Mouse (Mus musculus): ENCODE measurements at regions not wholly inside any gene's neighbourhood (a gene's known extent, or its start where the extent isn't known, plus 50 kb on each side); places are given as distances from the start of the nearest gene placed in this dataset.

GRCm38 (mm10) chr15:61439623-61440170 is 516.9 kb upstream of the A1bg start:
- DNase-seq, result no peak
- intact Hi-C loops (cut with DNase I; ENCODE audit: low total_unique reads), result no loop called here

- intact Hi-C loops (cut with DNase I; ENCODE audit: low total_unique reads), result no loop called here
- DNase-seq, result no peak
These were observed 506.1 kb upstream of the A1bg start for GRCm38 (mm10) chr15:61428818-61429415.

- intact Hi-C loops (cut with DNase I; ENCODE audit: low total_unique reads), result no loop called here
These were observed 500.2 kb upstream of the A1bg start for GRCm38 (mm10) chr15:61422989-61423388.

GRCm38 (mm10) chr15:61417506-61417905 is 494.7 kb upstream of the A1bg start:
- intact Hi-C loops (cut with DNase I; ENCODE audit: low total_unique reads), result no loop called here
- no peak for DNase-seq

More at GRCm38 (mm10) chr15:61422989-61423388, 500.2 kb upstream of the A1bg start:
- no peak for DNase-seq

GRCm38 (mm10) chr15:61416841-61417240 is 494.0 kb upstream of the A1bg start:
- intact Hi-C loops (cut with DNase I; ENCODE audit: low total_unique reads), result no loop called here
- DNase-seq, result no peak

GRCm38 (mm10) chr15:61415626-61416025 is 492.8 kb upstream of the A1bg start:
- DNase-seq, result no peak
- intact Hi-C loops (cut with DNase I; ENCODE audit: low total_unique reads), result no loop called here

- intact Hi-C loops (cut with DNase I; ENCODE audit: low total_unique reads), result no loop called here
- DNase-seq, result no peak
These were observed 489.0 kb upstream of the A1bg start for GRCm38 (mm10) chr15:61411821-61412220.

- intact Hi-C loops (cut with DNase I; ENCODE audit: low total_unique reads), result no loop called here
- no peak for DNase-seq
These were observed 488.0 kb upstream of the A1bg start for GRCm38 (mm10) chr15:61410789-61411188.

GRCm38 (mm10) chr15:61408621-61409020 is 485.8 kb upstream of the A1bg start:
- intact Hi-C loops (cut with DNase I; ENCODE audit: low total_unique reads), result no loop called here
- no peak for DNase-seq

GRCm38 (mm10) chr15:61400720-61401119 is 477.9 kb upstream of the A1bg start:
- intact Hi-C loops (cut with DNase I; ENCODE audit: low total_unique reads), result no loop called here

GRCm38 (mm10) chr15:61399971-61400370 is 477.2 kb upstream of the A1bg start:
- DNase-seq, result no peak
- intact Hi-C loops (cut with DNase I; ENCODE audit: low total_unique reads), result no loop called here

More at GRCm38 (mm10) chr15:61400720-61401119, 477.9 kb upstream of the A1bg start:
- no peak for DNase-seq

GRCm38 (mm10) chr15:61398829-61399228 is 476.0 kb upstream of the A1bg start:
- no peak for DNase-seq

GRCm38 (mm10) chr15:61397061-61397460 is 474.2 kb upstream of the A1bg start:
- no peak for DNase-seq
- intact Hi-C loops (cut with DNase I; ENCODE audit: low total_unique reads), result no loop called here

More at GRCm38 (mm10) chr15:61398829-61399228, 476.0 kb upstream of the A1bg start:
- intact Hi-C loops (cut with DNase I; ENCODE audit: low total_unique reads), result no loop called here

- intact Hi-C loops (cut with DNase I; ENCODE audit: low total_unique reads), result no loop called here
- DNase-seq, result no peak
These were observed 472.5 kb upstream of the A1bg start for GRCm38 (mm10) chr15:61395296-61395826.

- intact Hi-C loops (cut with DNase I; ENCODE audit: low total_unique reads), result no loop called here
These were observed 457.9 kb upstream of the A1bg start for GRCm38 (mm10) chr15:61380666-61381065.

GRCm38 (mm10) chr15:61366276-61366675 is 443.5 kb upstream of the A1bg start:
- intact Hi-C loops (cut with DNase I; ENCODE audit: low total_unique reads), result no loop called here
- DNase-seq, result no peak

More at GRCm38 (mm10) chr15:61380666-61381065, 457.9 kb upstream of the A1bg start:
- no peak for DNase-seq

GRCm38 (mm10) chr15:61365511-61365910 is 442.7 kb upstream of the A1bg start:
- intact Hi-C loops (cut with DNase I; ENCODE audit: low total_unique reads), result no loop called here
- DNase-seq, result no peak

- intact Hi-C loops (cut with DNase I; ENCODE audit: low total_unique reads), result no loop called here
- DNase-seq, result no peak
These were observed 441.6 kb upstream of the A1bg start for GRCm38 (mm10) chr15:61364461-61364860.

GRCm38 (mm10) chr15:61361254-61361653 is 438.4 kb upstream of the A1bg start:
- no peak for DNase-seq
- intact Hi-C loops (cut with DNase I; ENCODE audit: low total_unique reads), result no loop called here

GRCm38 (mm10) chr15:61355344-61355743 is 432.5 kb upstream of the A1bg start:
- no peak for DNase-seq
- intact Hi-C loops (cut with DNase I; ENCODE audit: low total_unique reads), result no loop called here

- DNase-seq, result no peak
- intact Hi-C loops (cut with DNase I; ENCODE audit: low total_unique reads), result no loop called here
These were observed 429.0 kb upstream of the A1bg start for GRCm38 (mm10) chr15:61351729-61352342.

Data from gastrocnemius, postnatal 14 days (tissue).